In the genomic region with DNA sequence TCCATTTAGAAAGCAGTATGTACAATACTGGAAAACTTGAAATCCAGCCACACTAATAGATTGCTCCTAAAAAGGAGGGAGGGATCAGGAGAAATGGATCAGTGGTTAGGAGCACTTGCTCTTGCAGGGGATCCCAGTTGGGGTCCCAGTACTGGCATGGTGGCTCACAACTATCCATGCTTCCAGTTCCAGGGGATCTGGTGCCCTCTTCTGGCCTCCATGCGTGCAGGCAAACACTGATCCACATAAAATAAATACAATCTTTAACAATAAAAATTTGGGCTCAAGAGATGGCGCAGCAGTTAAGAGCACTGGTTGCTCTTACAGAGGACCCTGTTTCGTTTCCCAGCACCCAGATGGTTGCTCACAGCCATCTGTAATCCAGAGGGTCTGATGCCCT, we compare ENCODE assay signal across 1 mouse cellular context.
TF ChIP-seq lines count a peak whose summit lies in the region.

No protein-coding gene starts in this region.

TF ChIP-seq in MEL, 35 proteins besides CTCF, POLR2A, EP300 and RAD21:
- no peak for TF ChIP-seq MAZ (IDR thresholded peaks at IDR 0.05; ENCODE audit: low read depth, low read length)
- TF ChIP-seq E2F4 (IDR thresholded peaks at IDR 0.05; ENCODE audit: borderline replicate concordance, low read depth, low read length): no peak
- TF ChIP-seq ZNF384 (IDR thresholded peaks at IDR 0.05; ENCODE audit: low read depth, low read length): no peak
- no peak for TF ChIP-seq ELF1 (IDR thresholded peaks at IDR 0.05; ENCODE audit: low read depth, low read length)
- TF ChIP-seq MEF2A (IDR thresholded peaks at IDR 0.05; ENCODE audit: extremely low read depth, insufficient replicate concordance, low read depth, low read length, poor library complexity, severe bottlenecking): no peak
- TF ChIP-seq POLR2AphosphoS5 (IDR thresholded peaks at IDR 0.05; ENCODE audit: borderline replicate concordance, low read depth, low read length): no peak
- no peak for TF ChIP-seq MAX (IDR thresholded peaks at IDR 0.05; ENCODE audit: low read length)
- TF ChIP-seq CHD2 (IDR thresholded peaks at IDR 0.05; ENCODE audit: low read length): no peak
- TF ChIP-seq NRF1 (IDR thresholded peaks at IDR 0.05; ENCODE audit: insufficient read depth, low read depth, low read length, poor library complexity, severe bottlenecking): no peak
- TF ChIP-seq ETS1 (IDR thresholded peaks at IDR 0.05; ENCODE audit: low read depth, low read length): no peak
- TF ChIP-seq UBTF (IDR thresholded peaks at IDR 0.05; ENCODE audit: borderline replicate concordance, insufficient read depth, low read depth, low read length): no peak
- TF ChIP-seq MXI1 (IDR thresholded peaks at IDR 0.05; ENCODE audit: low read depth, low read length): no peak
- TF ChIP-seq ZKSCAN1 (IDR thresholded peaks at IDR 0.05; ENCODE audit: low read depth, low read length): no peak
- TF ChIP-seq ZMIZ1 (IDR thresholded peaks at IDR 0.05; ENCODE audit: low read depth, low read length): no peak
TF ChIP-seq in MEL: peak in this region for 0.
